Mouse (Mus musculus): ENCODE data around the gene Olfr301.

GRCm38 (mm10) chr7:86397689-86398088 lies 6.0 kb upstream of the Olfr301 start, which contains the start of gene Olfr303:
- TF ChIP-seq CTCF (IDR thresholded peaks at IDR 0.05; ENCODE audit: low read depth) (no peak), EP300 (IDR thresholded peaks at IDR 0.05; ENCODE audit: low read depth) (no peak)

Measured in liver, postnatal 0 days (tissue).